Comparison of ENCODE assay signal across 8 mouse cellular contexts in genomic region chr17:65950622-65951404, GRCm38 (mm10). TPM values are rescaled to one million over a fixed set of nuclear protein-coding genes. Genes with fewer than 3 reads are reported as not detected.
DNase-seq lines count a peak whose midpoint lies in the region; ATAC-seq lines count a peak whose summit lies in the region.

Gene Twsg1, minus strand, starts transcription at chr17:65951226.

- intact Hi-C loops in gastrocnemius, postnatal 14 days (cut with DNase I; ENCODE audit: low total_unique reads) = loop anchor here (5.0 kb wide), 2 partner anchors 69 to 156 kb away; no protein-coding TSS in a partner anchor
- intact Hi-C loops in left cerebral cortex, postnatal 10 days (cut with DNase I) = loop anchor here (5.0 kb wide), 2 partner anchors 79 to 151 kb away; partner anchors contain the start of gene Ndufv2

- DNase-seq in adipocyte (ENCODE audit: low spot score) = peak; percentile 92
- peak; percentile 88 for DNase-seq in embryo, embryonic 10 days (ENCODE audit: low spot score)
- peak; percentile 93 for DNase-seq in gastrocnemius, postnatal 14 days
- DNase-seq in left cerebral cortex, postnatal 10 days (ENCODE audit: extremely low spot score in 1 of 2, low spot score in 2 of 2) = peak; percentile 80 to 95
- DNase-seq in right cerebral cortex, postnatal 25 days = peak; percentile 93
- DNase-seq in urinary bladder, postnatal 4 days (ENCODE audit: low spot score in 2 of 2) = peak; percentile 93 to 94

- ATAC-seq in inflammation-experienced regulatory T-cells, adult 6 months = peak; percentile 71
- ATAC-seq in megakaryocyte-erythroid progenitor cell, adult 5-6 weeks (replicated peaks; ENCODE audit: low FRiP score, low TSS enrichment, poor library complexity, severe bottlenecking) = peak; percentile 89

RNA-seq across cellular contexts. Expression of gene Twsg1, which starts in this region (rescaled TPM):
- 10 to 100 TPM; 16.9 to 25.5 TPM for total RNA-seq in gastrocnemius, postnatal 14 days (2021)
- 10 to 100 TPM; 18.6 to 22.8 (median 22.1) TPM for polyA plus RNA-seq in inflammation-experienced regulatory T-cells, adult 6 months (2017; shearing (Covaris generic))
- total RNA-seq in left cerebral cortex, postnatal 10 days (2021) = 10 to 100 TPM; 25.6 to 27.4 TPM
- total RNA-seq in megakaryocyte-erythroid progenitor cell, adult 5-6 weeks (2014; fragmentation: Nextera tagmentation) = 22.5 and 24.9 TPM in 2 replicates
- 12.8 and 19.8 TPM in 2 replicates for total RNA-seq in megakaryocyte-erythroid progenitor cell, adult 5-6 weeks (2017)

Comparison
In these comparisons a context has a peak if more than half of its experiments do, and no peak if none do; other contexts are left out.
1. Peak in every context shown above with its lines: DNase-seq and ATAC-seq.